Mouse (Mus musculus): ENCODE results near the gene Taf6l. TPM values are rescaled to one million over a fixed set of nuclear protein-coding genes. Genes with fewer than 3 reads are reported as not detected.

Taf6l gene
- total RNA-seq, 1 experiment: 29.4 TPM

DNA sequence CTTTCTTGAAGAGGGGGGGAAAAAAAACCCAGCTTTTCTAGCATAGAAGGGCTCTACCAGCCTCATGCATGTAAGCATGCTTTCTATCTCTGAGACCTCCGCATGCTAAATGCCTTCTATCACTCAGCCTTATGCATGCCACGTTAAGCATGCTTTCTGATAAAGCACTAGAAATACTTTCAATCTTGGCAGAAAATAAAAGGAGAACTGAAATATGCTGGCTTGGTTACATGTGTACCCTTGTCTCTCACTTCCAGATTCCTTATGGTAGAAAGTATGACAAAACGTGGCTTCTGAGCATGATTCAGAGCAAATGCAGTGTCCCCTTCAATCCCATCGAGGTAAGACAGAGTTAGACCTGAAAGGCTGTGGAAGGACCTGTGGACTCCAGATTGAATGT is 22.9 kb downstream of the Taf6l start:
- TF ChIP-seq HCFC1 (IDR thresholded peaks at IDR 0.05; ENCODE audit: borderline replicate concordance, insufficient read depth, low read length) (no peak), ZNF384 (IDR thresholded peaks at IDR 0.05; ENCODE audit: low read depth, low read length) (no peak), CHD2 (IDR thresholded peaks at IDR 0.05; ENCODE audit: low read depth, low read length) (no peak), MAFK (IDR thresholded peaks at IDR 0.05; ENCODE audit: insufficient read depth, low read depth, low read length) (no peak), ZC3H11A (IDR thresholded peaks at IDR 0.05; ENCODE audit: borderline replicate concordance, low read depth, low read length) (no peak)
- Histone ChIP-seq H3K27ac (ENCODE audit: insufficient read depth, low read depth, low read length, poor library complexity, severe bottlenecking) (no peak overlapping the region), H3K9ac (ENCODE audit: insufficient read depth, low read depth, low read length, poor library complexity, severe bottlenecking) (no peak overlapping the region), H3K9me3 (ENCODE audit: control insufficient read depth, insufficient read depth, low read depth, low read length) (no peaks in the 10 kb centered on the region), H3K4me3 (ENCODE audit: insufficient read depth in 1 of 2, low read depth in 1 of 2, low read length in 2 of 2, poor library complexity in 1 of 2, severe bottlenecking in 1 of 2) (no peak overlapping the region), H3K4me1 (ENCODE audit: control insufficient read depth in 2 of 2, insufficient read depth in 2 of 2, low read length in 2 of 2, poor library complexity in 1 of 2) (no peaks in the 10 kb centered on the region), H3K36me3 (ENCODE audit: control insufficient read depth, insufficient read depth, low read length, poor library complexity, severe bottlenecking) (peaks cover 41% of the 10 kb centered on the region)
- in situ Hi-C loops (cut with MboI; ENCODE audit: low sequenced_read_pairs in 2 of 2, unreplicated experiment in 2 of 2): no loop called here
- no peak for DNase-seq (ENCODE audit: low read depth, low spot score)

DNA sequence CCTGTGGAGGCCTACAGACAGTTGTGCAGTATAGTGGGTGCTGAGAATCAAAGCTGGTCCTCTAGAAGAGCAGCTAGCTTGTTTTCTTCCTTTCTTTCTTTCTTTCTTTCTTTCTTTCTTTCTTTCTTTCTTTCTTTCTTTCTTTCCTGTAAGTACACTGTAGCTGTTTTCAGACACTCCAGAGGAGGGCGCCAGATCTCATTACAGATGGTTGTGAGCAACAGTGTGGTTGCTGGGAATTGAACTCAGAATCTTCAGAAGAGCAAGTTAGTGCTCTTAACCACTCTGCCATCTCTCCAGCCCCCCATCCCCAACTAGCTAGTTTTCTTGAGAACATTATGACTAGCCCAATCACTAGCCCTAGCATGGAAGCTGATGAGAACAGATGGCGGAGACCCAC is 25.5 kb downstream of the Taf6l start:
- DNase-seq (ENCODE audit: low read depth, low spot score): no peak
- H3K36me3 ChIP-seq (ENCODE audit: control insufficient read depth, insufficient read depth, low read length, poor library complexity, severe bottlenecking): peaks cover 23% of the 10 kb centered on the region
- in situ Hi-C loops (cut with MboI; ENCODE audit: low sequenced_read_pairs in 2 of 2, unreplicated experiment in 2 of 2): no loop called here
- no peaks in the 10 kb centered on the region for H3K9me3 ChIP-seq (ENCODE audit: control insufficient read depth, insufficient read depth, low read depth, low read length)
- H3K9ac ChIP-seq (ENCODE audit: insufficient read depth, low read depth, low read length, poor library complexity, severe bottlenecking): no peak overlapping the region
- TF ChIP-seq CHD2 (IDR thresholded peaks at IDR 0.05; ENCODE audit: low read depth, low read length): no peak
- TF ChIP-seq MAFK (IDR thresholded peaks at IDR 0.05; ENCODE audit: insufficient read depth, low read depth, low read length): no peak
- no peak for TF ChIP-seq ZNF384 (IDR thresholded peaks at IDR 0.05; ENCODE audit: low read depth, low read length)
- no peak overlapping the region for H3K4me3 ChIP-seq (ENCODE audit: insufficient read depth in 1 of 2, low read depth in 1 of 2, low read length in 2 of 2, poor library complexity in 1 of 2, severe bottlenecking in 1 of 2)
- H3K4me1 ChIP-seq (ENCODE audit: control insufficient read depth in 2 of 2, insufficient read depth in 2 of 2, low read length in 2 of 2, poor library complexity in 1 of 2): no peaks in the 10 kb centered on the region
- no peak overlapping the region for H3K27ac ChIP-seq (ENCODE audit: insufficient read depth, low read depth, low read length, poor library complexity, severe bottlenecking)

DNA sequence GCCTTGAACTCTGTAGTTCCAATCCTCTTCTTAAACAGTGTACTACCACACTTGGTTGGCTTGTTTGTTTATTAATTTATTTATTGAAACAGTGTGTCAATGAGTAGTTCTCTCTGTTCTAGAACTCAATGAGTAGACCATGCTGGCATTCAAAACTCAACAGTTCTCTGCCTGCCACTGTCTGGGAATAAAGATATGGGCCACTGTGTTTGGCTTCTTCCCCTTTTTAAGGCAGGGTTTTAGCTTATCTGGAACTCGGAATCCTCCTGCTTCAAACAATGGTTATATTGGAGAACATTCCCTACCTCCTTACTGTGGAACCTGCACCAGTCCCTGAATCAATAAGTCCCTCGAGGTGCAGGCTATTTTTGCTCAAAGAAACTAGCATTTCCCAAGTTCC is 27.3 kb downstream of the Taf6l start:
- no peak overlapping the region for H3K27ac ChIP-seq (ENCODE audit: insufficient read depth, low read depth, low read length, poor library complexity, severe bottlenecking)
- no peak overlapping the region for H3K9ac ChIP-seq (ENCODE audit: insufficient read depth, low read depth, low read length, poor library complexity, severe bottlenecking)
- no peak for DNase-seq (ENCODE audit: low read depth, low spot score)
- no peak overlapping the region for H3K4me3 ChIP-seq (ENCODE audit: insufficient read depth in 1 of 2, low read depth in 1 of 2, low read length in 2 of 2, poor library complexity in 1 of 2, severe bottlenecking in 1 of 2)
- no peaks in the 10 kb centered on the region for H3K9me3 ChIP-seq (ENCODE audit: control insufficient read depth, insufficient read depth, low read depth, low read length)
- H3K4me1 ChIP-seq (ENCODE audit: control insufficient read depth in 2 of 2, insufficient read depth in 2 of 2, low read length in 2 of 2, poor library complexity in 1 of 2): no peaks in the 10 kb centered on the region
- peaks cover 16% of the 10 kb centered on the region for H3K36me3 ChIP-seq (ENCODE audit: control insufficient read depth, insufficient read depth, low read length, poor library complexity, severe bottlenecking)
- TF ChIP-seq CHD2 (IDR thresholded peaks at IDR 0.05; ENCODE audit: low read depth, low read length): no peak
- no peak for TF ChIP-seq MAFK (IDR thresholded peaks at IDR 0.05; ENCODE audit: insufficient read depth, low read depth, low read length)
- TF ChIP-seq ZNF384 (IDR thresholded peaks at IDR 0.05; ENCODE audit: low read depth, low read length): no peak
- TF ChIP-seq ZC3H11A (IDR thresholded peaks at IDR 0.05; ENCODE audit: borderline replicate concordance, low read depth, low read length): no peak
- no peak for TF ChIP-seq HCFC1 (IDR thresholded peaks at IDR 0.05; ENCODE audit: borderline replicate concordance, insufficient read depth, low read length)
- in situ Hi-C loops (cut with MboI; ENCODE audit: low sequenced_read_pairs in 2 of 2, unreplicated experiment in 2 of 2): no loop called here

DNA sequence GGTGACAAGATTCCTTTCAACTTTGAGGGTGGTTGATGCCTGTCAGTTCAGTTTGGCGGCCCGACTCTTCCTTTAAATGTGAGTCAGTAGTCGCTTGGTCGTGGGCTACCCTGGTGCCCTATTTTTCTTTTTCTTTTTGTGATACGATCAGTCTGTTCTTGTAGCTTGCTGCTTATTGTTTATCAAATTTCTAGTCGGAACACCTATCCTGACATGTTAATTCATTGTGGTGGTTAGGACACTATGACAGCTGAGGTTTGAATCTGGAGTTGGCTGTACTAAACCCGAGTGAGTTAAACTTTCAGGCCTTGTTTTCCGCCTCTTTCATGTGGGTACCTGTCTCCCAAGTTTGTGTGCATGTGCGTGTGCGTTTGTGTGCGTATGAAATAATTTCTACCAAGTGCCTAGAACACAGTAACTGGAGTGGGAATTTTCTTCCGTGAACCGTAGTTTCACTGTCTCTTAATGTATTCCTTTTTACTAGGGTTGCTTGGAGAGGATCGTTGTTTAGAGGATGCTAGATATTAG is 28.7 kb downstream of the Taf6l start:
- H3K27ac ChIP-seq (ENCODE audit: insufficient read depth, low read depth, low read length, poor library complexity, severe bottlenecking): peak overlapping the region; percentile 89; the same call in 1 of the 2 replicates
- in situ Hi-C loops (cut with MboI; ENCODE audit: low sequenced_read_pairs in 2 of 2, unreplicated experiment in 2 of 2): no loop called here
- peak overlapping the region; percentile 96 for H3K9ac ChIP-seq (ENCODE audit: insufficient read depth, low read depth, low read length, poor library complexity, severe bottlenecking)
- peak overlapping the region; percentile 93 to 95 for H3K4me3 ChIP-seq (ENCODE audit: insufficient read depth in 1 of 2, low read depth in 1 of 2, low read length in 2 of 2, poor library complexity in 1 of 2, severe bottlenecking in 1 of 2)
- TF ChIP-seq MAFK (IDR thresholded peaks at IDR 0.05; ENCODE audit: insufficient read depth, low read depth, low read length) (no peak), ZNF384 (IDR thresholded peaks at IDR 0.05; ENCODE audit: low read depth, low read length) (no peak), CHD2 (IDR thresholded peaks at IDR 0.05; ENCODE audit: low read depth, low read length) (no peak), ZC3H11A (IDR thresholded peaks at IDR 0.05; ENCODE audit: borderline replicate concordance, low read depth, low read length) (no peak), HCFC1 (IDR thresholded peaks at IDR 0.05; ENCODE audit: borderline replicate concordance, insufficient read depth, low read length) (no peak)
- peaks cover 12% of the 10 kb centered on the region for H3K36me3 ChIP-seq (ENCODE audit: control insufficient read depth, insufficient read depth, low read length, poor library complexity, severe bottlenecking)
- no peaks in the 10 kb centered on the region for H3K4me1 ChIP-seq (ENCODE audit: control insufficient read depth in 2 of 2, insufficient read depth in 2 of 2, low read length in 2 of 2, poor library complexity in 1 of 2)
- no peaks in the 10 kb centered on the region for H3K9me3 ChIP-seq (ENCODE audit: control insufficient read depth, insufficient read depth, low read depth, low read length)
- DNase-seq (ENCODE audit: low read depth, low spot score): no peak

All from ES-E14 (cell line).